Mouse (Mus musculus) intestine, embryonic 14.5 days (tissue): ENCODE measurements around the gene Efnb3. TPM values are rescaled to one million over a fixed set of nuclear protein-coding genes. Genes with fewer than 3 reads are reported as not detected.

Experiments
- ATAC-seq: fragments of 200-750 bp; cut with Nextera tagmentation; replicated peaks from 2 replicates; pipeline ENCODE4 v1.8.0; 2017; ENCODE audit warnings: low read depth, moderate number of reproducible peaks, moderate TSS enrichment, moderate library complexity; ENCODE audit not compliant: low FRiP score, low TSS enrichment
- DNase-seq: peaks from one replicate; pipeline ENCODE4 v3.0.0-alpha.2; 2018; ENCODE audit warnings: low spot score
- H3K27ac ChIP-seq: fragments of 300-500 bp; sonication (generic); 2 replicates; pipeline ENCODE4 v1.5.1; 2014; ENCODE audit warnings: low read depth, mild to moderate bottlenecking, control low read depth
- H3K27me3 ChIP-seq: fragments of 300-500 bp; sonication (generic); replicated peaks from 2 replicates; pipeline ENCODE4 v1.6.1; 2014; ENCODE audit warnings: low read length, control low read depth; ENCODE audit not compliant: control insufficient read depth, insufficient read depth
- H3K36me3 ChIP-seq: fragments of 300-500 bp; sonication (generic); 2 replicates; pipeline ENCODE4 v1.6.1; 2014; ENCODE audit warnings: low read length, control low read depth; ENCODE audit not compliant: control insufficient read depth, insufficient read depth
- H3K4me1 ChIP-seq: fragments of 300-500 bp; sonication (generic); replicated peaks from 2 replicates; pipeline ENCODE4 v1.6.1; 2014; ENCODE audit warnings: low read length, control low read depth, mixed read lengths; ENCODE audit not compliant: control insufficient read depth, insufficient read depth
- H3K4me2 ChIP-seq: fragments of 300-500 bp; sonication (generic); 2 replicates; pipeline ENCODE4 v1.6.1; 2014; ENCODE audit warnings: low read length
- H3K4me3 ChIP-seq: fragments of 300-500 bp; sonication (generic); 2 replicates; pipeline ENCODE4 v1.5.1; 2014; ENCODE audit warnings: low read depth, low read length, control low read depth, mixed read lengths
- H3K9ac ChIP-seq: fragments of 300-500 bp; sonication (generic); 2 replicates; pipeline ENCODE4 v1.6.1; 2014; ENCODE audit warnings: mild to moderate bottlenecking, low read length
- H3K9me3 ChIP-seq: fragments of 300-500 bp; sonication (generic); 2 replicates; pipeline ENCODE4 v1.6.1; 2016; ENCODE audit warnings: low read length, control low read depth; ENCODE audit not compliant: control insufficient read depth
- WGBS: fragments of 180-500 bp; shearing (Covaris S2); extraction: QIAGEN DNeasy Blood & Tissue Kit; methylation state at CpG from one replicate; pipeline ENCODE4 v1.1.7; 2014; 5-methylcytosine and 5-hydroxymethylcytosine counted together
- polyA plus RNA-seq: library from polyadenylated mRNA; unstranded; fragments of >200 nt; fragmentation: Nextera tagmentation; extraction: Ambion mirVana; gene quantifications from 2 replicates; pipeline ENCODE4 v1.2.1, GENCODE M21; 2014

Gene Efnb3
- 4.0 and 4.9 TPM in 2 replicates for polyA plus RNA-seq

- Histone ChIP-seq H3K4me3 (peak within 1 kb of the TSS; percentile 64), H3K9me3 (no peaks in the 10 kb centered on the region), H3K9ac (peak within 1 kb of the TSS; percentile 70), H3K4me2 (peak within 1 kb of the TSS; percentile 98), H3K4me1 (peaks cover 19% of the 10 kb centered on the region), H3K36me3 (peaks cover 26% of the 10 kb centered on the region), H3K27me3 (no peaks in the 10 kb centered on the region; the same call in 1 of the 2 replicates), H3K27ac (no peak within 1 kb of the TSS)
- peak; percentile 65; the same call in 1 of the 2 replicates for ATAC-seq
- under 1% methylated on average over 51 of the region's 59 CpGs for WGBS
- peak; percentile 74 for DNase-seq
These were observed at the start of gene Efnb3 for GRCm38 (mm10) chr11:69559851-69560765. Gene Efnb3, minus strand, starts transcription at chr11:69560205.

- no peak overlapping the region for H3K4me3 ChIP-seq
- DNase-seq (no peak), ATAC-seq (no peak)
- H3K36me3 ChIP-seq, result no peaks in the 10 kb centered on the region
- peaks cover 17% of the 10 kb centered on the region; the same call in 1 of the 2 replicates for H3K4me1 ChIP-seq
- H3K4me2 ChIP-seq, result no peak overlapping the region
- no peak overlapping the region for H3K27ac ChIP-seq
- 0 out of 2 replicates have a peak, but pooled peaks cover 7% of the 10 kb centered on the region for H3K27me3 ChIP-seq
- no peaks in the 10 kb centered on the region for H3K9me3 ChIP-seq
- H3K9ac ChIP-seq, result no peak overlapping the region
- 56% methylated on average over 7 of the region's 7 CpGs for WGBS
These were observed 49.4 kb upstream of the Efnb3 start for GRCm38 (mm10) chr11:69609416-69609815.

GRCm38 (mm10) chr11:69608525-69608924 lies 48.5 kb upstream of the Efnb3 start:
- Histone ChIP-seq H3K36me3 (no peaks in the 10 kb centered on the region), H3K4me1 (peaks cover 14% of the 10 kb centered on the region; the same call in 1 of the 2 replicates), H3K9ac (no peak overlapping the region), H3K4me2 (no peak overlapping the region), H3K27ac (no peak overlapping the region), H3K27me3 (0 out of 2 replicates have a peak, but pooled peaks cover 11% of the 10 kb centered on the region), H3K9me3 (no peaks in the 10 kb centered on the region), H3K4me3 (no peak overlapping the region)
- WGBS, result 85% methylated on average over 3 of the region's 3 CpGs
- DNase-seq (no peak), ATAC-seq (no peak)

- no peaks in the 10 kb centered on the region for H3K9me3 ChIP-seq
- peaks cover 17% of the 10 kb centered on the region for H3K4me1 ChIP-seq
- H3K27ac ChIP-seq, result no peak overlapping the region
- no peak overlapping the region for H3K4me2 ChIP-seq
- H3K4me3 ChIP-seq, result no peak overlapping the region
- ATAC-seq, result no peak
- WGBS, result 94% methylated on average over 2 of the region's 2 CpGs
- no peak overlapping the region for H3K9ac ChIP-seq
- 0 out of 2 replicates have a peak, but pooled peaks cover 11% of the 10 kb centered on the region for H3K27me3 ChIP-seq
- no peaks in the 10 kb centered on the region for H3K36me3 ChIP-seq
- no peak for DNase-seq
These were observed 46.8 kb upstream of the Efnb3 start for GRCm38 (mm10) chr11:69606832-69607231.

- WGBS, result 51% methylated on average over 2 of the region's 2 CpGs
- no peak overlapping the region for H3K9ac ChIP-seq
- H3K36me3 ChIP-seq, result no peaks in the 10 kb centered on the region
- H3K9me3 ChIP-seq, result no peaks in the 10 kb centered on the region
- H3K4me3 ChIP-seq, result 0 out of 2 replicates have a peak overlapping the region, but pooled peaks have one; percentile 59
- H3K27me3 ChIP-seq, result 0 out of 2 replicates have a peak, but pooled peaks cover 11% of the 10 kb centered on the region
- no peak overlapping the region for H3K27ac ChIP-seq
- peak overlapping the region; percentile 100 for H3K4me2 ChIP-seq
- H3K4me1 ChIP-seq, result peaks cover 21% of the 10 kb centered on the region
- DNase-seq (peak; percentile 58), ATAC-seq (no peak)
These were observed 46.4 kb upstream of the Efnb3 start for GRCm38 (mm10) chr11:69606491-69606795.

- H3K4me3 ChIP-seq, result peak within 1 kb of the TSS; percentile 59
- peak within 1 kb of the TSS; percentile 53 for H3K9ac ChIP-seq
- H3K36me3 ChIP-seq, result no peaks in the 10 kb centered on the region
- H3K9me3 ChIP-seq, result no peaks in the 10 kb centered on the region
- 0 out of 2 replicates have a peak, but pooled peaks cover 11% of the 10 kb centered on the region for H3K27me3 ChIP-seq
- H3K4me1 ChIP-seq, result peaks cover 26% of the 10 kb centered on the region
- DNase-seq (peak; percentile 87), ATAC-seq (peak; percentile 84)
- 2% methylated on average over 32 of the region's 32 CpGs for WGBS
- no peak within 1 kb of the TSS for H3K27ac ChIP-seq
- H3K4me2 ChIP-seq, result peak within 1 kb of the TSS; percentile 100
These were observed 45.9 kb upstream of the Efnb3 start, which contains the start of gene Atp1b2 for GRCm38 (mm10) chr11:69605726-69606490. Gene Atp1b2, minus strand, starts transcription at chr11:69605942.

- DNase-seq (peak; percentile 72), ATAC-seq (peak; percentile 48)
- Histone ChIP-seq H3K27me3 (0 out of 2 replicates have a peak, but pooled peaks cover 11% of the 10 kb centered on the region), H3K4me2 (peak overlapping the region; percentile 100), H3K4me3 (peak overlapping the region; percentile 59), H3K9ac (peak overlapping the region; percentile 53), H3K36me3 (no peaks in the 10 kb centered on the region), H3K4me1 (peaks cover 35% of the 10 kb centered on the region), H3K27ac (no peak overlapping the region), H3K9me3 (no peaks in the 10 kb centered on the region)
- under 1% methylated on average over 71 of the region's 73 CpGs for WGBS
These were observed 45.0 kb upstream of the Efnb3 start for GRCm38 (mm10) chr11:69604795-69605664.
